ENCODE assay signal across 9 mouse cellular contexts in genomic region chr7:127874812-127875626, GRCm38 (mm10). TPM values are rescaled to one million over a fixed set of nuclear protein-coding genes. Genes with fewer than 3 reads are reported as not detected.
DNase-seq lines count a peak whose midpoint lies in the region; ATAC-seq and TF ChIP-seq lines count a peak whose summit lies in the region.
"Had no signal": no experiment of that assay in that cellular context is flagged by ENCODE, and none has a peak within 500 bp of the region (broad histone marks: within the 10 kb centered on the region; RNA-seq: fewer than 3 reads in every experiment).

No protein-coding gene starts in this region.

- H3K4me1 ChIP-seq in limb, embryonic 15.5 days, result peaks cover 19% of the 10 kb centered on the region
- H3K4me1 ChIP-seq in stomach, postnatal 0 days (replicated peaks; ENCODE audit: control insufficient read depth, insufficient read depth), result 0 out of 2 replicates have a peak, but pooled peaks cover 3% of the 10 kb centered on the region

- H3K9me3 ChIP-seq in limb, embryonic 15.5 days, result no peaks in the 10 kb centered on the region
- H3K9me3 ChIP-seq in stomach, postnatal 0 days (ENCODE audit: control insufficient read depth, low read length), result no peaks in the 10 kb centered on the region

- ATAC-seq in cerebellum, adult (ENCODE audit: insufficient number of reproducible peaks, low FRiP score, low TSS enrichment), result peak; percentile 36; the same call in 1 of the 2 replicates
- ATAC-seq in limb, embryonic 15.5 days (ENCODE audit: insufficient number of reproducible peaks, low FRiP score, low TSS enrichment, low read depth), result no peak
- no peak for ATAC-seq in stomach, postnatal 0 days (ENCODE audit: low FRiP score, low TSS enrichment)

- peak overlapping the region; percentile 96 for H3K9ac ChIP-seq in limb, embryonic 15.5 days
- peak overlapping the region; percentile 94 for H3K9ac ChIP-seq in stomach, postnatal 0 days (ENCODE audit: low read length)

- H3K4me3 ChIP-seq in limb, embryonic 15.5 days, result peak overlapping the region; percentile 97
- peak overlapping the region; percentile 97 for H3K4me3 ChIP-seq in stomach, postnatal 0 days (ENCODE audit: low read depth, low read length)

- no peaks in the 10 kb centered on the region for H3K27me3 ChIP-seq in limb, embryonic 15.5 days
- no peaks in the 10 kb centered on the region for H3K27me3 ChIP-seq in stomach, postnatal 0 days (ENCODE audit: control insufficient read depth, insufficient read depth, low read length)

- peak overlapping the region; percentile 99 for H3K27ac ChIP-seq in limb, embryonic 15.5 days
- peak overlapping the region; percentile 97 for H3K27ac ChIP-seq in stomach, postnatal 0 days (replicated peaks)

- no peak for TF ChIP-seq EP300 in stomach, postnatal 0 days (optimal IDR thresholded peaks at IDR 0.05)

- H3K36me3 ChIP-seq in limb, embryonic 15.5 days, result peaks cover 22% of the 10 kb centered on the region
- H3K36me3 ChIP-seq in stomach, postnatal 0 days (ENCODE audit: control insufficient read depth, insufficient read depth, low read length), result peaks cover 16% of the 10 kb centered on the region

- peak overlapping the region; percentile 76 for H3K4me2 ChIP-seq in limb, embryonic 15.5 days
- H3K4me2 ChIP-seq in stomach, postnatal 0 days (replicated peaks; ENCODE audit: low read depth), result peak overlapping the region; percentile 68

- no peak for DNase-seq in cerebellum, postnatal 25 days
- peak; percentile 27 for DNase-seq in ovary, postnatal 10 days (ENCODE audit: low spot score)
- no peak for DNase-seq in ovary, adult 18-20 months (ENCODE audit: low spot score)
- DNase-seq in stomach, postnatal 0 days (ENCODE audit: low spot score), result no peak
- DNase-seq in adrenal gland, adult (ENCODE audit: inconsistent age in 2 of 2, low spot score in 1 of 2), result no peak
- DNase-seq in right cerebral cortex, adult 2 months (ENCODE audit: low spot score in 2 of 2), result no peak

- WGBS in limb, embryonic 15.5 days, result 3% methylated on average over 20 of the region's 20 CpGs
- WGBS in stomach, postnatal 0 days, result 3% methylated on average over 20 of the region's 20 CpGs

- no peak for TF ChIP-seq CTCF in stomach, postnatal 0 days (IDR thresholded peaks at IDR 0.05; ENCODE audit: low read depth)

RNA-seq across cellular contexts. Expression of gene Zfp646, which starts 1.0 kb away (rescaled TPM):
- 9.1 and 10.0 TPM in 2 replicates for polyA plus RNA-seq in limb, embryonic 15.5 days (2015; fragmentation: Nextera tagmentation; extraction: Ambion mirVana)
- polyA plus RNA-seq in stomach, postnatal 0 days (2015; fragmentation: Nextera tagmentation; extraction: Ambion mirVana), result 3.6 and 3.8 TPM in 2 replicates

RNA-seq across cellular contexts. Expression of gene Zfp668, which starts 1.6 kb away (rescaled TPM):
- 16.4 TPM in 2 replicates for polyA plus RNA-seq in limb, embryonic 15.5 days (2015; fragmentation: Nextera tagmentation; extraction: Ambion mirVana)
- 6.5 and 6.6 TPM in 2 replicates for polyA plus RNA-seq in stomach, postnatal 0 days (2015; fragmentation: Nextera tagmentation; extraction: Ambion mirVana)

RNA-seq across cellular contexts. Expression of gene Prss53, which starts 15.8 kb away (rescaled TPM):
- polyA plus RNA-seq in limb, embryonic 15.5 days (2015; fragmentation: Nextera tagmentation; extraction: Ambion mirVana), result 2.2 and 2.4 TPM in 2 replicates
- 0.23 and 0.35 TPM in 2 replicates for polyA plus RNA-seq in stomach, postnatal 0 days (2015; fragmentation: Nextera tagmentation; extraction: Ambion mirVana)

RNA-seq across cellular contexts. Expression of gene Gm21974, which starts 20.2 kb away (rescaled TPM):
- not detected in 2 replicates for polyA plus RNA-seq in limb, embryonic 15.5 days (2015; fragmentation: Nextera tagmentation; extraction: Ambion mirVana)
- polyA plus RNA-seq in stomach, postnatal 0 days (2015; fragmentation: Nextera tagmentation; extraction: Ambion mirVana), result not detected in 2 replicates
- polyA plus RNA-seq: gonadal fat pad, adult 2 months had no signal

RNA-seq across cellular contexts. Expression of gene Vkorc1, which starts 20.4 kb away (rescaled TPM):
- polyA plus RNA-seq in limb, embryonic 15.5 days (2015; fragmentation: Nextera tagmentation; extraction: Ambion mirVana), result 269 and 272 TPM in 2 replicates
- 123 and 130 TPM in 2 replicates for polyA plus RNA-seq in stomach, postnatal 0 days (2015; fragmentation: Nextera tagmentation; extraction: Ambion mirVana)
